Mouse (Mus musculus) kidney, adult 9 months (tissue): Measurements from ENCODE around the gene Tap1.
"Not testable (repeated sequence)": the region's sequence is repeated elsewhere in the genome, so short reads cannot be mapped to it uniquely, and the experiment has no call there.

Experiments used
- DNase-seq: peaks from one replicate; pipeline ENCODE4 v3.0.0; 2022

Tap1 gene

DNA sequence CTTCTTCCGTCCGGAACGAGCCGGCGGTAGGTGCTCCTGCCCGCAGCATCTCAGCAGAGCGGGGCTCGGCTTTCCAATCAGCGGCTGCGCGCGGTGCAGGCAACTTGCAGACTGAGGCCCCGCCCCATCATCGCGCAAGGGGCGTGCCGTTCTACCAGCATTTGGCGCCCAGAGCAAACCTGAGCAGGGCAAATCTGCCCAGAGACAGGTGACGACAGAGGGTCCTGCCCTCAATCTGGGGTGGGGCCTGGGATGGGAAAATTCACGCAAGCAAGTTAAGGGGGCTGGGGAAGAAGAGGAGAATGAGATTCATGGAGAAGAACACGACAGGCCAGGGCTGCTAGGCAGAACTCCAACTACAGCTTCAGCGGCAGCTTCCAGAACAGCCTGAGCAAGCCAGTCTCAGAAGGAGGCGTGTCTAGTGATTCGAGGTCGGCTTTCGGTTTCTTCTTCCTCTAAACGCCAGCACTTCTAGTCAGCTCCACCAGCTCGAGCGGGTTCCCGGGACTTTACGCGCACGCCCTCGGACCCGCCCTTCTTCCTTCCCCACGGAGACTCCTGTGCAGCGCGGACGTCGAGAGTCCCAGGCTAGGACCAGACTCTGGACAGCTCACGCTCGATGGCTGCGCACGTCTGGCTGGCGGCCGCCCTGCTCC is at the start of gene Tap1, which contains the start of gene Psmb9:
Gene Tap1, plus strand, starts transcription at position 293 of the 656 bp plus-strand sequence.
Gene Psmb9, minus strand, starts transcription at position 504 of the 656 bp plus-strand sequence.
- DNase-seq, result peak; percentile 99

DNA sequence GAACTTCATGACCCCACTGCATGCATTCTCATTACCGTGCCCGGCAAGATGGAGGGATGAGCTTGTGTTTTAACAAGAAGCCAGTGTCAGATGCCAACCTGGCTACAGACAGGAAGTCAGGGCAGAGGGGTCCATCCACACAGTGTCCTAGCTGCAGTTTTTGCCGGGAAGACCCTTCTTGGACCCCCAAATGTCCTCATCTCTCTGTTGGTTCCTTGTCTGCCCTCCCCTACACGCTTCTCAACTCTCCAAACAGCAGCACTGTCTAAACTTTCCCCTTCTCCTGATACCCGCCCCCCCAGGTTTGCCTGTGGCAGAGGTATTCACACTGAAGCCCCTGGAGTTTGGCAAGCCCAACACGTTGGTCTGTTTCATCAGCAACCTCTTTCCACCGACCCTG is 49.8 kb upstream of the Tap1 start:
- DNase-seq, result no peak

GRCm38 (mm10) chr17:34138655-34139054 is 48.7 kb upstream of the Tap1 start:
- DNase-seq, result no peak

- peak; percentile 45 for DNase-seq
Observed at GRCm38 (mm10) chr17:34139416-34139815, 47.9 kb upstream of the Tap1 start.

GRCm38 (mm10) chr17:34140240-34140639 is 47.1 kb upstream of the Tap1 start:
- no peak for DNase-seq

GRCm38 (mm10) chr17:34141448-34141847 is 45.9 kb upstream of the Tap1 start:
- DNase-seq, result no peak

DNA sequence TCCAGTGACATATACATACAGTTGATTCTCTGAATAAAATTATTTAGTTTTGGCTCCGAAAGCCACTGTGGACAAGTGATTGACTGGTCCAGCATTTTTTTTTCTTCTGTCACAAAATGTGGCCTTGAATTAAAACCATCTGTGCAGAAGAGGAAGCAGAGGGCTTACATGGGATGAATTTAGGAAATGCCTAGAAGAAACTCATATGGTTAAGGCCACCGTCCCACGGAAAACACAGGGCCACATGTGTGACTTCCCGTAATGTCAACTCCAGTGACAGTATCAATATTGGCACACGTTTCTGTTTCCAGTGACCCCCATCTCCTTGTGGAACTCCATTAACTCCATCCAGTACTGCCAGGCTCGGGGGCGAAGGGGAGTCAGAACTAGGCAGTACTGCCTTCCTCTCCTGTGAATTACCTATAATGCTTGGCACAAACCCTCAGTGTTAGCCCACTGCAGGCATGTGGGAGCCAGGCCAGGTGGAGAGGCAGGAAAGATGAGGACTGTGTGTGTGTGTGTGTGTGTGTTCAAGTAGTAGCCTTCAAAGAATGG is 44.8 kb upstream of the Tap1 start:
- no peak for DNase-seq

DNA sequence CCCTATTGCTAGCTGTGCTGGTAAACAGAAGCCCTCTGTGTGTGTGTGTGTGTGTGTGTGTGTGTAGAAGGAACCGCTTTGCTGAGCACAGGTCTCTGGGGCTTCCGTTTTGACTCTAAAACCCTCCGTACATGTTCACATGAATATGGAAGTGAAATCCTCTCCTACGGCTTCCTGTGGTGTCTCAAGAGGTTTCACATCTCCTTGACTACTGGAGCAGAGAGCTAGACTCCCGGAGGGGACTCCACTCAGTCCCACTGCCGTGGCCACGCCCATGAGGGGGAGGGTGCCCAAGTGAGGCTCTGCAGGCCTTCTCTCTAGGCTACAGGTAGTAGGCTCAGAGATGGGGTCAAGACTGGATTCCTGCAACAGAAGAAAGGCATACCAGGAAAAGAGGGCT is 44.3 kb upstream of the Tap1 start, which contains the start of gene H2-DMb2:
Gene H2-DMb2, plus strand, starts transcription at position 275 of the 400 bp plus-strand sequence.
- peak; percentile 51 for DNase-seq

GRCm38 (mm10) chr17:34143461-34143860 is 43.9 kb upstream of the Tap1 start:
- no peak for DNase-seq

DNA sequence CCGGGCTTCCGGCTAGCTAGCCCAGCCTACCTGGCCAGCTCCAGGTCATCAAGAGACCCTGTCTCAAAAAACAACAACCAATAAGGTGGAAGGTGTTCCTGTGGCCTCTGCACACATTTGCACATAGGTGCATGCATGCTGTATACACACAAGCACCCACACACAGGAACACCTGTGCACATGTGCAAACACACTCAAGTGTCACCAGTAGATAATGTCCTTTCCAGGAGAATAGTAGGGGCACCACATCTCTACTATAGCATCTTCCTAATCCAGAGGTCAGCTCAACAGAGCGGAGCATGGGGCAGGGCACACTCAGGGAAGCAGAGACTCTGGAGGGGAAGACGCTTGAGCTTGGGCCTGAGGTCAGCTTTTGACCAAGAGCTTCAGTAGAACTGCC is 43.1 kb upstream of the Tap1 start:
- not testable (repeated sequence) for DNase-seq

GRCm38 (mm10) chr17:34144960-34145371 is 42.4 kb upstream of the Tap1 start:
- no peak for DNase-seq

DNA sequence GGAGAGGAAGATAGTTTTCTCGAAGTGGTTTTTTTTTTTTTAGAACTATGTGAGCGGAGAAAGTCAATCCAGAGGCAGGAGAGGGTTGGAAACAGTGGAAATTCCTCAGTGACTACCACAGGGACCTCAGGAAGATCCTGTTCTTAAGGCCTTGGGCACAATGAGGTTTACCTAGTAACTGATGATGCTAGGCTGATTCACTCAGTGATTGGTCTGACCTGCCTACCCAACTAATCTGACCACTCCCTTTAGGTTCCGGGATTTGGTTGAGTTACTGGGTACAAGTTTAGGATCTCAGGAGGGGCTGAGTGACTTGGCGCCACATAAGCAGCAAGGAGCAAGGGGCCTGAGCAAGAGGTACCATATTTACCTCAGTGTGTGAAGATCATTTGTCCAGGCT is 34.4 kb upstream of the Tap1 start, which contains the start of gene H2-DMb1:
Gene H2-DMb1, plus strand, starts transcription at position 150 of the 400 bp plus-strand sequence.
- peak; percentile 90 for DNase-seq

DNA sequence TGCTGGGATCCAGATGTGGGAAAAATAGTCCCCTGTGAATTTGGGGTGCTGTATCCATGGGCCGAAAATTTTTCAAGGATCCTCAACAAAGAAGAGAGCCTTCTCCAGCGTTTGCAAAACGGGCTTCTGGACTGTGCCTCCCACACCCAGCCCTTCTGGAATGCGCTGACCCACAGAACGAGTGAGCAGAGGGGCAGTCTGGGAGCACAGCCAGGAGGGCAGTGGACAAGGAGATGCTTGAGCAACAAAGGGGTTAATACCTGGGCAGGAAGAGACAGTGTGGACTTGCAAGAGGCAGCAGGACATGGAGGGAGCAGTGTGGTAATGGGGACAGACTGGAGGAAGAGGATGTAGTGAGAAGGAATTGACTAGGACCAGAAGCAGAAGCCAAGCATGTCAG is 31.8 kb upstream of the Tap1 start:
- DNase-seq, result no peak

- peak; percentile 30 for DNase-seq
Observed at GRCm38 (mm10) chr17:34164202-34164895, 23.0 kb upstream of the Tap1 start.

DNA sequence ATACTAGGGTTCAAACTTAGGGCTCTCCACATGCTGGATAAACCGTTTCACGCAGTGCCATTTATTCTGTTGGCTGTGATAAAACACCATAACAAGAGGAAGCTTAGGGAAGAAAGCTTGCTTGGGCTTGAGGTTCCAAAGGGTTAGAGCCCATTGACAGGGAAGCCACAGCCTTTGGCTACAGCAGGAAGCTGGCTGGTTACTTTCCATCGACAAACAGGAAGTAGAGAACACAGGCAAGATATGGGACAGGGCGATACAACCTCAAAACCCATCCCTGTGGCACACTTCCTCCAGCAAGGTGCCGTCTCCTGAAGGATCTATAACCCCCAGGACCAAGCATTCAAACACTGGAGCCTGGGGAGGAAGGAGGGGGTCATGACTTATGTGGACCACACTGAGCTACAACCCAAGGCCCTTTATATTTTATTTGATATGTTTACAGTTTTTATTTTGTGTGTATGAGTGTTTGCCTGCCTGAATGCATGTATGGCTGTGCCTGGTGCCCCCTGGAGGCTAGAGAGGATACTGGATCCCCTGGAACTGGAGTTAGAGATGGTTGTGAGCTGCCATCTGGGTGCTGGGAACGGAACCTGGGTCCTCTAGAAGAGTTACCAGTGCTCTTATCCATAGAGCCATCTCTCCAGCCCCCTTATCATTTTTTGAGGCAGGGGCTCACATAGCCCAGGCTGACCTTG is 22.2 kb upstream of the Tap1 start:
- no peak for DNase-seq

GRCm38 (mm10) chr17:34169279-34169678 is 18.1 kb upstream of the Tap1 start:
- DNase-seq, result peak; percentile 58

- no peak for DNase-seq
Observed at GRCm38 (mm10) chr17:34170487-34170876, 16.9 kb upstream of the Tap1 start.

GRCm38 (mm10) chr17:34170877-34171498 is 16.4 kb upstream of the Tap1 start:
- peak; percentile 91 for DNase-seq

DNA sequence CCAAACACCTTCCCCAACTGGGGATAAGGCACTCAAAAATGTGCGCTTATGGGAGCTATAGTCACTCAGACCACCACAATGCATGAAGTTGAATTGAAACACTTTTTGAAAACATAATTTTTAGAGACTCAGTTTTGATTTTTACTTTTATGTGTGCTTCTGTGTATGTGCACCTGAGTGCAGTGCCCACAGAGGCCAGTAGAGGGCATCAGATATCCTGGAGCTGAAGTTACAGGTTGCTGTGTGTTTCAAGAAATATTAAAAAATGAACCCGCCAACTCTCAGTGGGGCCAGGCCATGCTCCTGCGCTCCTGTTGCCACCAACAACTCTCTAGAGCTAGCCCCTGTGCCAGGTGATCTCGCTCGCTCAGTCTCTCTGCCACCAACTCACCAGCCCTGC is 14.8 kb upstream of the Tap1 start:
- no peak for DNase-seq

GRCm38 (mm10) chr17:34174075-34174474 is 13.3 kb upstream of the Tap1 start:
- DNase-seq, result no peak

DNA sequence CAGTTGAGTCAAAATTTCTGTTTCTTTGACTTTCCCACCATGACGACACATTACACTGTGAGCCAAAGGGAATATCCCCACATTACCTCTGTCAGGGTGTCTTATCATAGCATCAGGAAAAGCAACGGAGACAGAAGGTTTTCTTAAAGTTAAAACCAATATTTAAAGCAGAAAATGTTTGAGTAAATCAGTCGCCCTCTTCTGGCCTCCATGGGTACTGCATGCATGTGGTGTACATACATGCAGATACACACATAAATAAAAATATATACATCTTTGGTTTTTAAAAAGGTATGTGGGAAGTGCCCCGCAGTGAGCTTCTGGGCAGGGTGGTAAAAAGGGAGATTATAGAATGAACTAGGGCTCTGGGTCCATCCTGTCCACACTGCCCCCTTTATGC is 10.2 kb upstream of the Tap1 start:
- DNase-seq, result no peak

DNA sequence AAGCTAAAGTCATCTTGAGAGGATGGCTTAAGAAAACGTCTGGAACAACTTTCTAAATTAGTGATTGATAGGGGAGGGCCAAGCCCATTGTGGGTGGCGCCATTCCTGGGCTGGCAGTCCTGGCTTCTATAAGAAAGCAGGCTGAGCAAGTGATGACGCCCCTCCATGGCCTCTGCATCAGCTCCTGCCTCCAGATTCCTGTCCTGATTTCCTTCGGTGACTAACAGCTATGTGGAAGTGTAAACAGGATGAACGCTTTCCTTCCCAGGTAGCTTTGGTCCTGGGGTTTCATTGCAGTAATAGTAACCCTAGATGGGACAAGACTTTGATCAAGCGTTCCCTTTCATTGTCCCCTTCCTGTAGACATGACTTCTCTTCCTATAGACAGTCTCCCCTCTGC is 8.3 kb upstream of the Tap1 start:
- no peak for DNase-seq
